Mouse (Mus musculus) natural killer cell, adult 2 months (primary cell): ENCODE data around the gene Myom1.

Source experiments
- DNase-seq, 2 experiments: peaks; one replicate each; pipeline ENCODE4 v3.0.0; 2022; ENCODE audit warnings: low spot score in 2 of 2

Myom1 gene

DNA sequence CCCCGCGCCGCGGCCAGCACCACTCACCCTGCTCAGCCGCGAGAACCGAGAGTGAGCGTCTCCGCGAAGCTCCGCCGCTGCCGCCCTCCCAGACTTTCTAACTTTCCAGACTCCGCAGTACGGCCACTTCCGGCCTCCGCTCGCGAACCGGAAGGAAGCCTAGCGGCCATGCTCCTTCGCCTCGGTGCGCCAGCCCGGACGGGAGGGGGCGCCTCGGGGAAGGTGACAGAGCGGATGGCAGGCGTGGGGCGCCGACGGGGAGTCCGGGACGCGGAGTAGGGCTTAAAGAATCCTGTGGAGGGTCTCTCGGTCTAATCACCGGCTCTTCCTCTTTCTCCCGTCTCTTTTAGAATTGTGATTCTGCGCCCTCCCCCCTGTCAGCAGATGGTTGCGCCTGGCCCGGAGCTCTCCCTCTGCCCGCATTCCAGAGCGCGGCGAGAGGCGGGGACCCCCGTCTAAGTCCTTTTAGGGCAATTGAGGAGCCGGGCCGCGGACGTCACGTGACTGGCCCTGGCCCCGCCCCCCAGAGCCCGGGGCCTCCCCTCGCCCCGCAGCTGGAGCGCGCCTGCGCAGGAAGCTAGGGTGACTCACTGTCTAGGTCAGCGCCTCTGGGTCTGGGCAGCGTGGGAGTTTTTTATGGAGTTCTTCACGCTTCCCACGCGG lies at the start of gene Myom1:
Gene Myom1, plus strand, starts transcription at position 553 of the 663 bp plus-strand sequence.
- peak; percentile 99 for DNase-seq

DNA sequence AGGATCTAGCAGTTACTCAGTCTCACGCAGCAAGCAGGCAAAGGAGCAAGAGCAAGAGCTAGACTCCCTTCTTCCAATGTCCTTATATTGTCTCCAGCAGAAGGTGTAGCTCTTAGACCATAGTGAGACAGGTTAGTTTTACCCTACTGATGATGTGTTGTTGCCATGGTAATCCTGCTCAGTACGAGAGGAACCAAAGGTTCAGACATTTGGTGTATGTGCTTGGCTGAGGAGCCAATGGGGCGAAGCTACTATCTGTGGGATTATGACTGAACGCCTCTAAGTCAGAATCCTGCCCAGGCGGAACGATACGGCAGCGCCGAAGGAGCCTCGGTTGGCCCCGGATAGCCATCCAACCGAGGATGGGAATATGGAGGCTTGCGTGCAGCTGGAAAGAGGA lies 38.9 kb upstream of the Myom1 start:
- peak; percentile 93 for DNase-seq

DNA sequence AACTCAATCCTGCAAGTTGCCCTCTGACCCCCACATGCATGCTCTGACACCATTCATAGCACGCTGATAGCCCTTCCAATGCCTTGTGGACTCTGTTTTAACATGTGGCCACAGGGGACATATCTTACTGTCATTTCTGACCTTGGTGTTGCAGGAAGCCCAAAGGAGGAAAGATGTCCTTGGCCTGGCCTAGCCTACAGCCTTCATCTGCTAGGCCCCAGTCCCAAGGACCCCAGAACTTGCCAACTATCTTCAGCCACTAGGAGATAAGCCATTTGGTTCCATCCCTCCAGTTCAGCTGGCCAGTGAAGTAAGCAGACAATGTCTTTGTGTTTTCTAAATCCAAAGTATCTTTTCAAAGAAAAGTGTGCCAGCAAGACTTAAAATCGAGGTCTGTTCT lies 37.2 kb upstream of the Myom1 start:
- no peak for DNase-seq

DNA sequence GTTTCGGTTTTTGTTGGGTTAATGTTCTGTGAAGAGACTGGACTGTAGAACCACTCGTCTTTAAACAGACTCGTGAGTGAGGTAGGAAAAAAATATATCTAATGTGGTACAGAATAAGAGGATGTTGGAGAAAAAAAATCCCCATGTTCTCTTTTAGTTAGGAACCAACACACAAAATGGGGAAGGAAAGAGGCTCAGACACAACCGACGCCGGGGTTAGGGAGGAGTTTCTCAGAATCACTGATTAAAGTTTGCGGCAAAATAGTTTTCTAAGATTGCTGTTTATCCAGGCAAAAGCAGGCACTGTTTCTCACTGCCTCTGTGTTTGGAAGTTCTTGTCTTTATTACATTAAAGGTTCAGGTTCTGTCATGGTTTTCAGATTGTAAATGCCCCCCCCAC lies 36.3 kb upstream of the Myom1 start:
- DNase-seq = no peak

DNA sequence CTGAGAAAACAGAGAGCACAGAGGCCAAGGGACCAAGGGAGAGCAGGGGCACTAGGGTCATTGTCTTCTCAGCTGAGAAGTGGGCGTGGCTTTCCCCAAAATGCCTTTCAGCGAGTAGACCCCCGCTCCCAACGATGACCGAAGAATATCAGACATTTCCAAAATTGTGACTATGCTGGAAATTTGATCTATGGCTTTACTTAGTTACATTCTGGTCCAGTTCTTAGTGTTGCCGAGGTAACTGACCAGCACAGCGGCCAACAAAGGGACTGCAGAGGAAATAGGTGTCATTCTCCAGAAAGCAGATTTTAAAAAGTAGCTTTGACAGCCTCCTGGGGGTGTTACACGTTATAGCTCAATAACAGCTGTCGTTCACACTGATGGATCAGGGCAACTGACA lies 35.2 kb upstream of the Myom1 start:
- no peak for DNase-seq

DNA sequence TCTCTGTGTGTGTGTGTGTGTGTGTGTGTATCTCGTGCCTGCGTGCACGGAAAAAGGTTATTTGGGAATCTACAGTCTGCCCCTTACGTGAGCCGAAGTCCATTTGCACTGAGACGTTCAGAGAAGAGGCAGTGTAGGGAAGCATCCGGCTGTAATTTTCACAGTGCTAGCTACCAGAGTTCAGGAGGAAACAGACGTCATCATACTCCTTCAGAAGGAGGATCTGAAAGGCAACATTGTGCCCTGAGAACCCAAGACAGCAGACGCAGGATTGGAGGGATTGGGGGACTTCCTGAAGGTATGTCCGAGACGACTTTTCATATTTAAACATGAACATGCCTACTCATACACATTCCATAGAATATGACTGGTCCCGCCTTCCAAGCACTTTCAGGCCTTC lies 34.8 kb upstream of the Myom1 start:
- DNase-seq = no peak

DNA sequence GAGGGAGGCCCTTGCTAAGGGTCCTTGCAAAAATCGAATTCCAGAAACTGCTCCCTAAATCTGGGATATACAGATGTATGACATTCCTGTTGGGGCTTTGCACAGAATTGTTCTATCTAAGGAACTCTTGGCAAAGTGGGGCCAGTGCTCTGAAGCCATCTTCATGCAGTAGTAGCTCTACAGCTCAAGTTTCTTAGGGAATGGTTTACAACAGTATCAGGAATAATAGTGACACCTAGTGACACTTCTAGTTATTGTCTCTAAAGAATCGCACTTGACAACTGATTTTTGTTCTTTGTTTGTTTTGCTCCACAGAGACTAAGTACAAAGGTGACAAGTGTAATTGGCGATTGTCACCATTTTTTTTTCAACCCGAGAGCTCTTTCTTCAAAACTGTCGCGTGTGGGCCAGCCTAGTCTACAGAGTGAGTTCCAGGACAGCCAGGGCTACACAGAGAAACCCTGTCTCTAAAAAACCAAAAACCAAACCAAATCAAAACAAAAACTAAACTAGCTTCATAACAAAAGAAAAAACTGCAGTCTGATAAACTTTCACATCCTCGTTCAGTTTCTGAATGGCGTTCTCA lies 33.7 kb upstream of the Myom1 start:
- no peak for DNase-seq

DNA sequence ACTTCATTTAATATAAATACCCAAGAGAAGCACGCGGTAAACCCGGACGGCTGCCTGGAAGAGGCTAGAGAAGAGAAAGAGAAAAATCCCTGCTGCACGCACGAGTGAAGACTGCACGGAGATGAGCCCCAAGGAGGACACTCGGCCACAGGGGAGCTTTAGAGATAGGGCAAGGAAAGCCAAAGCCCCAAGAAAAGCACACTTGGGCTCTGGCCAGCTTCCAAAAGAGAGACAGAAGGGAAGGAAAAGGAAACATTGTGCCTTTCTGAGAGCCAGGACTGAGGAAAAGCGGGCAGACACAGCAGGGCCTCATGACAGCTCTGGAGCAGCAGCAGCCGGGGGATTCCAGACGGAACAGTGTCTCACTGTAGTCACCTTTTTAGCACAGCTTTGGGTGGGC lies 31.2 kb upstream of the Myom1 start:
- no peak for DNase-seq

DNA sequence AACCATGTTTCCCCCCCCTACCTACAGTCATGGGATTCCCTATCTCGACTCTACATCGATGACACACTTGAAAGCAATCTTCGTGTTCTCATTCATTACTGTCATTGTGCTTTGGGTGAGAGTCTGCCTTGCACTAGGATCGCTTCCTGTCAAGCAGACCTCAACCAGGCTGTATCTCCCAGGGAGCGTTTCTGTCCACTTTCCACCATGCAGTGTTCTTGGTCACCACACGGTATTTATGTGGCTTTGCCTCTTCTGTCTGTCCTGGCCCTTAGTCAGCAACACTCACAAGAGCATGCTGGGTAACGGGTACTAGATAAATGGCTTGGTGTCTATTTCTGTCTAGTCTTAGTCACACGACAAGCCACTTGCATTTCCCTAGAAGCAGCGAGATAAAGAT lies 29.0 kb upstream of the Myom1 start:
- peak; percentile 48 to 59 for DNase-seq

DNA sequence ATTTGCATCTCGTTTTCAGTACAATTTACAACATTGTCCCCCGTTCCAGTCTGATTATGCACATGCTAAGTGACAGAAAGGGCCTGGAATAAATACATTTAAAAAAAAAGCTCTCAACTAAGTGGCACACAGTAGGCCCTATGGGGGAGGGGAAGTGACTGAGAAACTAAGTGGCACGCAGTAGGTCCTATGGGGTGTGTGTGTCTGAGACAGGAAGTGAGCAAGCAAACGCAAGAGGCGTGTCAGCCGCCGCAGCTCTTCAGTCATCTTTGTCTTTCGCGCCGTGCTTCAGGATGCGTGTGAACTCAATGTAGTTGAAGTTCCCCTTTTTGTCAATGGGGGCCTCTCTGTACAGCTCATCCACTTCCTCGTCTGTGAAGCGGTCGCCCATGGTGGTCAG lies 28.4 kb upstream of the Myom1 start:
- DNase-seq = peak; percentile 60 to 72

DNA sequence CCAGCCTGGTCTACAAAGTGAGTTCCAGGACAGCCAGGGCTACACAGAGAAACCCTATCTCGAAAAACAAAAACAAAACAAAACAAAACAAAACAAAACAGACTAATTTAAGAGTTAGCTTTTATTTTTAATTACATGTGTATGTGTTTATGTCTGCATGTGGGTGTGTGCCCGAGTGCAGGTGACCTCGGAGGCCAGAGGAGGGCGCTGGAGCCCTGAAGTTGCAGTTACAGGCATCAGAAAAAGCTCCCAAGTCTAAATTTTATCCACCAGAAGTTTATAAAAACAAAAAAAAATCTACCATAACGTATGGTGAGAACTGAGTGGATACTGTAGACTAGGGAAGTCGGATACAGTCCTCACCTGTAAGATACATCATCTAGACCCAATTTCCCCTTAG lies 24.6 kb upstream of the Myom1 start:
- DNase-seq = no peak

DNA sequence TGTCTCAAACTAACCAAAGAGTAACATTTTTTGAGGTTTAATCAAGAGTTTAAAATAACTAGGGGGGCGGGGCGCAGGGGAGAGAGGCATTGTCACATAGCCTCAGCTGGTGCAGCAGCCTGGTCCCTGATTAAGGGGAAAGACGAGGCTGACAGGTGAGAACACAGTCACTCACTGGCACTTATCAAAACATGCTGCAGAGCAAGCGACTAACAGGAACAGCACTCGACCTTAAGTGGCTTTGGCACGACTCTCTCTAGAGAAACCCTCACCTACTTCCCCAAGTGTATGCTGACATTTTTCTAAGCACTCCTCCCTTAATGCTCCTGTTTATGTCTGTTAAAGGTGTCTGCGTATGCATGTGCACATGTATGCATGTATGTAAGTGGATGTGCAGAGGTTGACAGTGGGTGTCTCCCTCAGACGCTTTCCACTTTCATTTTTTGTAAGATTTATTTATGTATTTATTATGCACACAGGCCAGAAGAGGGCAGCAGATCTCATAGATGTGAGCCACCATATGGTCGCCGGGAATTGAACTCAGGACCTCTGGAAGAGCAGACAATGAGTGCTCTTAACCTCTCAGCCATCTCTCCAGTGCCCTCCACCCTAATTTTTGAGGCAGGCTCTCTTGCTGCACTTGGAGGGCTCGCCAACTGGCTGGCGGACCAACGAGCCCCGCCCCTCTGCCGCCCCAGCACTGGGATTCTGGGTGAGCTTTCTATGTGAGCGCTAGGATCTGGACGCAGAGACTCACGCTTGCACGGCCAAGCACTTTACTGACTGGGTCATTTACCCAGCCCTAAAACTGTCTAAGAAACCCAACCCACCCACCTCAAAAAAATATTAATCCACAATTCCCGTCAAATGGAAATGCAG lies 22.8 kb upstream of the Myom1 start:
- DNase-seq = no peak

DNA sequence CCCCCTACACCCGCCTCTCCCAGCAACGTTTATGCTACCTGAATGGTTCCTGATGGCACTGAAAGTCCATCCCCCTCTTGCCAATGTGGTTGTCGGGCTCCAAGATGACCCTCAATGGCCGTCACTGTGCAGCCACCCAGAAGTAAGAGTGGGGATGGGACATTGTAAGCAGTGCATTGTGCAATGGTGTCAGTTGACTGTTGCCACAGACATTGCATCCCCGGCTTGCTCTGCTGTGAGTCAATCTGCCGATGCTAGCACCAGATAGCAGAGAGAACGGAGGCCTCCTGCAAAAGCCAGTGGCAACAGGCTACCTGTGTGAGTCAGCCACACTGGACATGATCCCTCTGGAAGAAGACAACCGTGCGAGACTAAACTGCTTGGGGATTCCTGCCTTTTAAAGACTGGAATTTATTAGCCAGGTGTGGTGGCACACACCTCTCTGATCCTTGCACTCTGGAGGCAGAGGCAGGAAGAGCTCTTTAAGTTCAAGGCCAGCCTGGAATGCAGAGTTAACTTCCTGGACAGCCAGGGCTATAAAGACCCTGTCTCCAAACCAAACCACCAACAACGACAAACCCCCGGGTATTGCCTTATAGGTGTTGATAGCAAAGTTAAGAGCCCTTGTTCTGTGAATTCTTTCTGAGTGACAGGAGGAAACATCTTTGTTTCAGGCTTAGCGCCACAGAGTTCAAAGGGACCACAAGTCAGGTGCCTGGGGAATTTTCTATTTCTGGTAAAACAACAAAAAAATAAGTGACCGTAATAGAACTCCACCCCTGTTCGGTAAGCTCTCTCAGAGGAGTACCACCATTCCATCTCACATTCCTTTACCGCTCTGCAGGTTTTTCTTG lies 16.7 kb upstream of the Myom1 start:
- DNase-seq = peak; percentile 35 to 39

DNA sequence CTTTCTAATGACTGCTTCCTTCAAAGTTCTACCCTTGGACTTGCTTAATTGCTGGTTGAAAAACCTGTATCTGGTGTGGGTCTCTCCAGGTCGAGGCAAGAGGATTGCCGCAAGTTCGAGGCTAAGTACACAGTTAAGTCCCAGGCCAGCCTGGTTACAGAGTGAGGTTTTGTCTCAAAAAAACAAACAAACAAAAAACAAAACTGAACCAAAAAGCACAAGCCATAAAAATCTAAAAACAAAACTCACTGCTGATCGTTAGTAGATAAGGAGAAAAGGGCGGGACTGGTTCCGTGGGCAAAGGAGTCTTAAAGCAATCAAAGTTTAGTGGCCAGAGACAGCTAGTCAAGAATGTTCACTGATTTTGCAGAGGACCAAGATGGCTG lies 16.1 kb upstream of the Myom1 start:
- DNase-seq = no peak

DNA sequence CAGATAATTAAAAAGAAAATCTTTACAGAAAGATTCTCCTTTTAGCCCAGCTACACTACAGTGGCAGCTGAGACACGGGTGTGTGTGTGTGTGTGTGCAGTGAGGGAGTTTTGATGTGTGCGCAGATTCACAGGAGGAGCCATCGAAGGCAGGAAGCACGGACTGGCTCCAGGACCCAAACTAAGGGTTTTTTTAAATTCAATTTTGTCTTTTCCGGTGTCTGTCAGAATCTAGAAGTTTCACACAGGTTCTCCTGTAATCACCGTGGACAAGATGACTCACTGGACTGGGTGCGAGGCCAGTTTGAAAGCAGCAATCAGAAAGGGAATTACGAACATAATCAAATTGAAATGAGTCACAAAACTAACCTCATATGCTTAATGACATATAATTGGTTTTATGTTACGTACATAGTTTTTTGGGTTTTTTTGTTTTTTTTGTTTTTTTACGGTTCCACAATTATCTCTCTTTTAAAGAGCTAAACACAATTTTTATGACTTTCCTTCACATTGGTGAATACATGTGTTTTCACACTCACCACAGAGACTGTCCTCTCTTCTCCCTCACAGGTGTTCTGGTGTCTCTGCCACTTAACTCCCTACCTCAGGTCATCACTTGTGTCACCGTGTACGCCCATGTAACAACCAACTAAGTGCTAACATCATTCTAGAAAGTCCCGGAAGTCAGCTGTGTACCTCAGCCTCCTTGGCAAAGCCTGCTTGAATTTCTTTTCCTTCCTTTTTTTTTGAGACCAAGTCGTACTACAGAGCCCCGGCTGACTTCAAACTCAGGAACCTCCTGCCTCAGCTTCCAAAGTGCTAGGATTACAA lies 15.4 kb upstream of the Myom1 start:
- no peak for DNase-seq

DNA sequence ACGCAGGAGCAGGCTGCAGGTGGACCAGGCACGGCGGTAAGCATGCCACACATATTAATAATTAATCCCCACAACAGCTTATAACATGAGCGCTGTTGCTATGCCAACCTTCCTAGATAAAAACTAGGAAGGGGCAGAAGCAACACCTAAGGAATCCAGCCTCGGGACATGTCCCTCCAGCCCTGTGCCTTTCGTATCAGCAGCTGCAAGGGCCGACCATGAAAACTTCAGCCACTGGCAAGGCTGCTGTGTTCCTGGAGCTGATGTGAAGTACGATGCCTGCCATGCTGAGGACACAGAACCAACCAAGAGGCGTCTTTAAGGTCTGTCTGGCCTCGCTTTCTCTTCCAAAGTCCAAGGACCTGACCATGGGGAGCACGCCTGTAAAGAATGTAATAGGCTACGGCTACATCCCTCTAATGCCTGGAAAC lies 14.1 kb upstream of the Myom1 start:
- no peak for DNase-seq

DNA sequence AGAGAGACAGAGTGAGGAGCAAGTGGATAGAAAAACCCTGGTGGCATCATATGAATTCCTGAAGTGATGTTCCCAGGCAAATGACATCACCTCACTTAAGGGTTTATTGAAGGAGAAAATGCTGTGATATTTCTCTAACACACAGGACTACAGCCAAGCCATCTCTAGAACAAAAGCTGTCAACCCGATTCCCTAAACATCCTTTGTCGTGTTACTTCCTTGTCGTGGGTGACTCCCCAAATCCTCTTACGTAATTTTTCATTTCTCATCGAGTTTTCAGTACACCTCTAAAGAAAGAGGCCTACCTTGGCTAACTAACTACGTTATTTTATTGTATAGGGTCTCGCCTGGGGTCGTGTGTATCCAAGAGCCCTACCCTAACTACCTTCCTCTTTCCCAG lies 13.0 kb upstream of the Myom1 start:
- no peak for DNase-seq

DNA sequence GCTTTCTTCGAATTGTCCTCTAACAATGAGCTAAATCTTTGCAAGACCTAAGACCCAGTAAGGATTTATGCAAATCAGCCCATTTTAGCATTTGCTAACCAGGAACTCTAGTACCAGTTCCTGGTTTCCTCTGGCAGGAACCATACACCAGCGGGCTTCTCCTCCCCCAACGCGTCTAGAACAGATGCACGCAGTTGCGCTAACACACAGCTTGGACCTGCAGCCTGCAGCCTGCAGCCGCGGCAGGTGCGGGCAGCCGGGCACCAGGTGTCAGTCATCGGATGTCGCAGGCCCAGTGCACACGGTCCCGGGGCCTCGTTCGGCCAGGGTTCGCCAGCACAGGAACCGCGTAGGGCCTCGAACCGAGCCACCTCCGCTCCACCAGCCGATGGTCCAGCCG lies 12.4 kb upstream of the Myom1 start:
- DNase-seq = peak in 1 of 2 experiments; percentile 61

DNA sequence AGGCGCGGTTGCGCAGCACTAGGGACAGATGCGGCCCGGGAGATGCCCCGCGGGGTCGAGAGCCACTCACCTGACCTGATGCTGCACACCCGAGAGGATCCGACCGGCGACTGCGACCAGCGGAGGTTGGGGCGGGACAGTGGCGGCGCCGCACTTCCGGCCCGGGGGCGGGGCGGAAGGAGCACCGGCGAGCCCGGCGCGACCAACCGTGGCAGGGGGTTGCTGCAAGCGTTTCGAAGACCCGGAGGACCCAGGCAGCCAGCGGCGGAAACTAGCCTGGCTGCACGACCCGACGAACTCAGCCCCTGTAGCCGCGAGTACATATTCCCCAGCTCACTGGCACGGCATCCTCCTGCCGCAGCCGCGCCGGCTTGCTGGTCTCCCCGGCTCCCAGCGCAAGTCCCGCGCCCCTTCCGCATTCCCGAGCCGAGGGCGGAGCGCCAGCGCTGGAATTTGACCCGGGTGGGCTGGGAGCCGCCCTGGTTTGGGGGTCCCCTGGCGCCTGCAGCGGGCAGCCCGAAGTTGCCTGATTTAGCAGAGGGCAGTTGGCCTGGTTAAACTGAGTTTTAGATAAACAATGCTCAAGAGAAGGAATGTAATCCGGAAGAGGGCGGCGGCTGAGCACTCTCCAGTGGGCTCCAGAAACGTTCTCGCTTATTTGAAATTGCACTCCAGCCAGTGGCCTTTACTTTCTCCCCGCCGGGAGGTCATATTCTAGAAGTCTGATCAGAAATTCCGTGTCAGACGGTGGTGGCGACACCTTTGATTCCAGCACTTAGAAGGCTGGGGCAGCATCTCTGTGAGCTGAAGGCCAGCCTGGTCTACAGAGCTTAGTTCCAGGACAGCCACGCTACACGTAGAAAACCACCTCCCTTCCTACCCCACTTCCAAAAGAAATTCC lies 11.8 kb upstream of the Myom1 start:
- DNase-seq = peak; percentile 73 to 79
